Mouse (Mus musculus): ENCODE results near the gene St5. TPM values are rescaled to one million over a fixed set of nuclear protein-coding genes. Genes with fewer than 3 reads are reported as not detected.

St5 gene
- polyA plus RNA-seq, 1 experiment from 2014 or later, result 43.4 TPM

- Histone ChIP-seq H3K4me2 (no peak overlapping the region), H3K9me3 (no peaks in the 10 kb centered on the region), H3K9ac (replicated peaks) (no peak overlapping the region), H3K36me3 (peaks cover 86% of the 10 kb centered on the region), H3K4me3 (replicated peaks) (no peak overlapping the region), H3K27me3 (no peaks in the 10 kb centered on the region), H3K27ac (no peak overlapping the region), H3K4me1 (replicated peaks) (peaks cover 16% of the 10 kb centered on the region)
- ATAC-seq (ENCODE audit: insufficient number of reproducible peaks, insufficient read depth, low FRiP score, low TSS enrichment, low read depth), result no peak
Observed at GRCm38 (mm10) chr7:109524442-109524744, 179.0 kb downstream of the St5 start.

DNA sequence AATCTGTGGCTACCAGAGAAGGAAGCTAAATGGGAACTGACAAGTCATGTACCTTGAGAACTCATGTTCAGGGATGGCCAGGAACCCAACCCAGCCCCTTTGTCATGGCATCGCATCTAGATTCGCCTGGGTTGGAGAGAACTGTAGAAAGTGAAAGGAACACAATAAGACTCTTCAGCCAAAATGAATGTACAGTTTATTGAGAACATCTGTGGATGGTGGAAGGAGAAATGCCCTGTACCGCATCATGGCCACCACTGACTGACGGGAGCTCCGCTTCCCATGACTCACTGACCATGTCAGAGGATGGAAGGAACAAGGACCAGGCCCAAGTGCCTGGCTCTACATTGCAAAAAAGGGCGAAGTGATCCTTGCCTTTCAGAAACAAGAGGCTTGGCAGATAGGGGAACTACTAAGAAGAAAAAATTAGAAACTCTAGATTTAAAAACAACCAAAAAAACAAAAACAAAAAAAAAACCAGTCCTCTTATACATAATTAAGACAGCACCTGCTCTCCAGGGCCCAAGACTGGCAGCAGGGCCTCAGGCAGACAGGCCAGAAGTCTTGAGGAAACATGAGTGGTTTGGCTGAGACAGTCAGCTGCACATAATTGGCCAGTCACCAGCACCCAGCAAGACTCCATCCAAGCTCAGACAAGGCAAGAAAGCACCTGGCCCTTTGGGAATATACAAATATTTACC lies 179.5 kb downstream of the St5 start:
- 54% methylated on average over 6 of the region's 6 CpGs for WGBS
- Histone ChIP-seq H3K9ac (replicated peaks) (no peak overlapping the region), H3K4me3 (replicated peaks) (no peak overlapping the region), H3K4me2 (no peak overlapping the region), H3K36me3 (peaks cover 86% of the 10 kb centered on the region), H3K4me1 (replicated peaks) (peaks cover 16% of the 10 kb centered on the region), H3K27ac (0 out of 2 replicates have a peak overlapping the region, but pooled peaks have one; percentile 31), H3K27me3 (no peaks in the 10 kb centered on the region), H3K9me3 (no peaks in the 10 kb centered on the region)
- ATAC-seq (ENCODE audit: insufficient number of reproducible peaks, insufficient read depth, low FRiP score, low TSS enrichment, low read depth), result no peak

GRCm38 (mm10) chr7:109523304-109523703 lies 180.1 kb downstream of the St5 start:
- 0 out of 2 replicates have a peak overlapping the region, but pooled peaks have one; percentile 31 for H3K27ac ChIP-seq
- no peak for ATAC-seq (ENCODE audit: insufficient number of reproducible peaks, insufficient read depth, low FRiP score, low TSS enrichment, low read depth)

DNA sequence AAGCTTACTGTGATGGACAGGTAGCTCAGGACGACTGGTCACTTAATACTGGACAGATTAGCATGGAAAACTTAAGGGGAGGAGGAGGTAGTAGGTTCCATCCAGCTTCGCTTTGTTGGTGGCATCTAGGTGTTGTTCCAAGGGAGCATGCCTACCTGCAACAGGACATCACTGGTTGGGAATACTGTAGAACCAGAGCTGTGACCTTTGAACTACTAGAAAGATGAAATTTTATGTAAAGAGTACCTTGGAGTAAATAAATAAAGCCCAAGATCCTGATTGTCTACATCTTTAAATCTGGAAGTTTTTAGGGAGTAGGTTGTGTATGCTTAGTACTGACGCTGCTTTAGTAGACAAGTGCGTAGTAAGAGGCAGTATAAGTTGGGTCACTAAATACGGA lies 181.3 kb downstream of the St5 start:
- 81% methylated on average over 5 of the region's 5 CpGs for WGBS
- ATAC-seq (ENCODE audit: insufficient number of reproducible peaks, insufficient read depth, low FRiP score, low TSS enrichment, low read depth), result no peak
- Histone ChIP-seq H3K4me3 (replicated peaks) (no peak overlapping the region), H3K9ac (replicated peaks) (no peak overlapping the region), H3K4me1 (replicated peaks) (peaks cover 16% of the 10 kb centered on the region), H3K9me3 (no peaks in the 10 kb centered on the region), H3K27me3 (no peaks in the 10 kb centered on the region), H3K36me3 (peaks cover 70% of the 10 kb centered on the region), H3K27ac (no peak overlapping the region), H3K4me2 (no peak overlapping the region)

More at GRCm38 (mm10) chr7:109523304-109523703, 180.1 kb downstream of the St5 start:
- H3K4me2 ChIP-seq, result no peak overlapping the region
- H3K36me3 ChIP-seq, result peaks cover 82% of the 10 kb centered on the region
- WGBS, result 55% methylated on average over 2 of the region's 2 CpGs
- peaks cover 16% of the 10 kb centered on the region for H3K4me1 ChIP-seq (replicated peaks)
- H3K9ac ChIP-seq (replicated peaks), result no peak overlapping the region
- no peaks in the 10 kb centered on the region for H3K27me3 ChIP-seq
- no peaks in the 10 kb centered on the region for H3K9me3 ChIP-seq
- H3K4me3 ChIP-seq (replicated peaks), result no peak overlapping the region

GRCm38 (mm10) chr7:109519936-109520335 lies 183.5 kb downstream of the St5 start:
- Histone ChIP-seq H3K9ac (replicated peaks) (peak overlapping the region; percentile 98), H3K36me3 (peaks cover 49% of the 10 kb centered on the region), H3K27me3 (no peaks in the 10 kb centered on the region), H3K4me2 (peak overlapping the region; percentile 93), H3K4me3 (replicated peaks) (peak overlapping the region; percentile 96), H3K4me1 (replicated peaks) (peaks cover 16% of the 10 kb centered on the region), H3K9me3 (no peaks in the 10 kb centered on the region), H3K27ac (peak overlapping the region; percentile 98)
- 5% methylated on average over 10 of the region's 10 CpGs for WGBS
- no peak for ATAC-seq (ENCODE audit: insufficient number of reproducible peaks, insufficient read depth, low FRiP score, low TSS enrichment, low read depth)

- peaks cover 16% of the 10 kb centered on the region for H3K4me1 ChIP-seq (replicated peaks)
- WGBS, result under 1% methylated on average over 72 of the region's 72 CpGs
- H3K4me3 ChIP-seq (replicated peaks), result peak within 1 kb of the TSS; percentile 96
- H3K9me3 ChIP-seq, result no peaks in the 10 kb centered on the region
- H3K4me2 ChIP-seq, result peak within 1 kb of the TSS; percentile 93
- peak; percentile 92 for ATAC-seq (ENCODE audit: insufficient number of reproducible peaks, insufficient read depth, low FRiP score, low TSS enrichment, low read depth)
- H3K27me3 ChIP-seq, result no peaks in the 10 kb centered on the region
- peaks cover 40% of the 10 kb centered on the region for H3K36me3 ChIP-seq
- H3K9ac ChIP-seq (replicated peaks), result peak within 1 kb of the TSS; percentile 98
- peak within 1 kb of the TSS; percentile 98 for H3K27ac ChIP-seq
Observed at GRCm38 (mm10) chr7:109518838-109519696, 184.3 kb downstream of the St5 start, which contains the start of gene Rpl27a. Rpl27a (plus strand) TSS chr7:109519147.

DNA sequence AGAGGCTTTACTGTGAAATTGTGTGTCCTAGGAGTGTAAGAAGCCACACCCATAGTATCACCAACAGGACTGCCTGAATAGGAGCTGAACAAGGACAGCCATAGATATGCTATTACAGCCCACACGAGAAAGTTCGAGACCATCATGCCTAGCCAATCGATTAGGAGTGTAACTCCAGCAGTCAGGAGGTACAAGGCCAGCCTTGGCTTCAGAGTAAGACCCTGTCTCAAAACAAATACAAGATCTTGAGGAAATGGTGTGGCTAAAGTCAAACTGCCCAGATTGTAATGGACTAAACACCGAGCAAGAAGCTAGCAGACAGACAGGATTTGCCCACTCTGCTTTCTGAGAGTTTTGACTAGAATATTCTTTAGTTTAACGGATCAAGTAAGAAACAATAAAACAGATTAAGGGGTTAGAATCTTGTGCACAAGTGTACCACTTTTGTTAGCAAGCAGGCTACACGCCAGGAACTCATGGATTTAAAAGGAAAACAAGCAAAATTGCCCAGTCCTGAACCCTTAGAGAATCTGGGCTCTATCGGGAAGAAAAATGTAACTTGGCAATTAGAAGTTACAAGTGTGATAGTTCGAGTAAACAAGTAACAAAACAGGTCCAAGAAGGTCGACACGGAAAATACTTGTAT lies 185.2 kb downstream of the St5 start:
- Histone ChIP-seq H3K9me3 (no peaks in the 10 kb centered on the region), H3K4me1 (replicated peaks) (peaks cover 16% of the 10 kb centered on the region), H3K9ac (replicated peaks) (peak overlapping the region; percentile 98), H3K27ac (peak overlapping the region; percentile 98), H3K4me3 (replicated peaks) (peak overlapping the region; percentile 96), H3K36me3 (peaks cover 31% of the 10 kb centered on the region), H3K4me2 (peak overlapping the region; percentile 60), H3K27me3 (no peaks in the 10 kb centered on the region)
- no peak for ATAC-seq (ENCODE audit: insufficient number of reproducible peaks, insufficient read depth, low FRiP score, low TSS enrichment, low read depth)
- WGBS, result 27% methylated on average over 10 of the region's 10 CpGs

DNA sequence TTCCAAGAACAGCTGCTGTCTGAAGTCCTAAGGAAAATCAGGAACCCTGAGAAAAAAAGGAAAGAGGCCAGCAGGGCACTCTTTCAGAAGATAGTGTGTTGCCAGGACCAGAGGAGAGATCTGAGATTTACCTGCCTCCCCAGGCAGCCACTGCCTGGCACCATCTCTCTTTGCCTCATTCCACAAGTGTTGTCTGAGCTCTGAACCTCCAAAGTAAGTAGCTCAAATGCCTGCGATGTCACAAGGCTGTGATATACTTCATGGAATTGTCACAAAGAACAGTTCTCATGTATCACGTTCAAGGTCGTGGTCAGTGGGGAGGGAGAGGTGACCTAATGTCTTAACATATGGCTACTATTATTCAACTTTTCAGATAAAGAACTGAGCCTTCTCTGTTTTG lies 186.9 kb downstream of the St5 start:
- H3K9ac ChIP-seq (replicated peaks), result no peak overlapping the region
- H3K36me3 ChIP-seq, result peaks cover 14% of the 10 kb centered on the region
- H3K9me3 ChIP-seq, result no peaks in the 10 kb centered on the region
- ATAC-seq (ENCODE audit: insufficient number of reproducible peaks, insufficient read depth, low FRiP score, low TSS enrichment, low read depth), result no peak
- H3K27ac ChIP-seq, result no peak overlapping the region
- no peak overlapping the region for H3K4me2 ChIP-seq
- WGBS, result 79% methylated on average over 3 of the region's 3 CpGs
- no peak overlapping the region for H3K4me3 ChIP-seq (replicated peaks)
- H3K4me1 ChIP-seq (replicated peaks), result peaks cover 16% of the 10 kb centered on the region
- no peaks in the 10 kb centered on the region; the same call in 1 of the 2 replicates for H3K27me3 ChIP-seq

DNA sequence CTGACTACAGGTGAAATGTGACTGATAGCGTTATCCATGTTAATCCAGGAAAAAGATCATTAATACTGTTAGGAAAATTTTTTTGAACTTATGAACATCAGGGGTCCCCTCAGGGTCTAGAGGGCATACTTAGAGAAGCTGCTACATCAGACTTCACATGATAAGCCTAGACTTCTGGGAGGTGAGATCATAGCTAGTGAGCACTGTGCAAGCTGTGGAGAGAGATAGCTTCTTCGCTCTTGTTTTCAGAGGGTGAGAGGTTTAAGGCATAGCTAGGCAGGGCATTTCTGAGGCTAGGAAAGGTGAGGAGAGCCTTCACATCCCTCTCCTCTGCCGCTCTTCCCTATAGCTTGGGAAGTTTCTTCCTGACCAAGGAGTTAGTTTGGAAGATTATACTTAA lies 191.6 kb downstream of the St5 start:
- WGBS, result 92% methylated on average over 3 of the region's 3 CpGs
- H3K36me3 ChIP-seq, result no peaks in the 10 kb centered on the region
- no peak overlapping the region for H3K4me2 ChIP-seq
- peaks cover 10% of the 10 kb centered on the region for H3K4me1 ChIP-seq (replicated peaks)
- H3K9me3 ChIP-seq, result no peaks in the 10 kb centered on the region
- H3K4me3 ChIP-seq (replicated peaks), result no peak overlapping the region
- H3K27me3 ChIP-seq, result no peaks in the 10 kb centered on the region; the same call in 1 of the 2 replicates
- no peak overlapping the region for H3K9ac ChIP-seq (replicated peaks)
- no peak overlapping the region for H3K27ac ChIP-seq
- ATAC-seq (ENCODE audit: insufficient number of reproducible peaks, insufficient read depth, low FRiP score, low TSS enrichment, low read depth), result no peak

- Histone ChIP-seq H3K9ac (replicated peaks) (no peak overlapping the region), H3K27ac (no peak overlapping the region), H3K9me3 (no peaks in the 10 kb centered on the region), H3K4me3 (replicated peaks) (no peak overlapping the region), H3K36me3 (no peaks in the 10 kb centered on the region), H3K27me3 (no peaks in the 10 kb centered on the region; the same call in 1 of the 2 replicates), H3K4me2 (no peak overlapping the region), H3K4me1 (replicated peaks) (peaks cover 10% of the 10 kb centered on the region)
- 59% methylated on average over 2 of the region's 2 CpGs for WGBS
- ATAC-seq (ENCODE audit: insufficient number of reproducible peaks, insufficient read depth, low FRiP score, low TSS enrichment, low read depth), result no peak
Observed at GRCm38 (mm10) chr7:109510799-109511198, 192.6 kb downstream of the St5 start.

DNA sequence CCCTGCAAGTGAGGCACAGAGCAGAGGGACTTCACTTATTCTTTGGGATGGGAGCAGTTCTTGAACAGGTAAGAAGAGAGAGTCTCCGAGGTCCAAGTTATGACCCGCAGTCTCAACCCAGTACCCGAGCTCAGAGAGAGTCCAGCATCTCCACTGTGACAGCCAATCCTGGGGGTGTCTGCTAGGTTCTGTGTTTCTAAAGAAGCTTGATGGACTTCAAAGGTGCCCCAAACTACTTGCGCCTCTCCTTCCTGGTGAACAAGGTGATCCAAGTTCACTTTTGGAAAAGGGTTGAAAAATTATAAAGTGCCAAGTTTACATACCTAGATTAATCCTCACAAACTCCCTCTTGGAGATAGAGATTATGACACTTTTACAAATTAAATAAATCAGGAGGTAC lies 195.4 kb downstream of the St5 start, which contains the start of gene Trim66:
TSS of gene Trim66 (minus strand) at position 101 of the 400 bp plus-strand sequence.
- ATAC-seq (ENCODE audit: insufficient number of reproducible peaks, insufficient read depth, low FRiP score, low TSS enrichment, low read depth), result no peak
- H3K27me3 ChIP-seq, result no peaks in the 10 kb centered on the region; the same call in 1 of the 2 replicates
- H3K4me3 ChIP-seq (replicated peaks), result no peak within 1 kb of the TSS
- no peaks in the 10 kb centered on the region for H3K36me3 ChIP-seq
- no peak within 1 kb of the TSS for H3K27ac ChIP-seq
- H3K4me2 ChIP-seq, result peak within 1 kb of the TSS; percentile 18
- no peaks in the 10 kb centered on the region for H3K9me3 ChIP-seq
- H3K4me1 ChIP-seq (replicated peaks), result peaks cover 10% of the 10 kb centered on the region
- WGBS, result 87% methylated on average over 4 of the region's 4 CpGs
- H3K9ac ChIP-seq (replicated peaks), result peak within 1 kb of the TSS; percentile 32; the same call in 1 of the 2 replicates

All from limb, embryonic 12.5 days (tissue).